In genomic region chr3:138033986-138034385, GRCm38 (mm10) we compare ENCODE assay signal across 23 mouse cellular contexts. TPM values are rescaled to one million over a fixed set of nuclear protein-coding genes. Genes with fewer than 3 reads are reported as not detected.
DNase-seq lines count a peak whose midpoint lies in the region; ATAC-seq lines count a peak whose summit lies in the region.
"Had no signal": no experiment of that assay in that cellular context is flagged by ENCODE, and none has a peak within 500 bp of the region (broad histone marks: within the 10 kb centered on the region; RNA-seq: fewer than 3 reads in every experiment).

No protein-coding gene starts in this region.

- no peaks in the 10 kb centered on the region for H3K9me3 ChIP-seq in midbrain, embryonic 11.5 days (ENCODE audit: control insufficient read depth, low read length)
- no peaks in the 10 kb centered on the region for H3K9me3 ChIP-seq in midbrain, embryonic 16.5 days (replicated peaks; ENCODE audit: control insufficient read depth, low read length, poor library complexity, severe bottlenecking)
- H3K9me3 ChIP-seq: forebrain, embryonic 15.5 days; heart, embryonic 10.5 days; hindbrain, embryonic 13.5 days had no signal

- no peak overlapping the region for H3K4me2 ChIP-seq in midbrain, embryonic 11.5 days
- no peak overlapping the region for H3K4me2 ChIP-seq in midbrain, embryonic 16.5 days (ENCODE audit: low read length)
- H3K4me2 ChIP-seq: forebrain, embryonic 15.5 days; hindbrain, embryonic 13.5 days had no signal

- ATAC-seq in midbrain, embryonic 11.5 days (ENCODE audit: low FRiP score), result no peak
- ATAC-seq in midbrain, embryonic 16.5 days, result no peak
- ATAC-seq: activated CD4-positive, CD25-positive, alpha-beta regulatory T cell, adult 4 months; forebrain, embryonic 15.5 days; hindbrain, postnatal 0 days; Patski had no signal

- H3K4me3 ChIP-seq in midbrain, embryonic 11.5 days (ENCODE audit: low read depth, low read length), result no peak overlapping the region
- no peak overlapping the region for H3K4me3 ChIP-seq in midbrain, embryonic 16.5 days (ENCODE audit: low read depth, low read length)
- H3K4me3 ChIP-seq: forebrain, embryonic 15.5 days; heart, embryonic 10.5 days; hindbrain, embryonic 13.5 days had no signal

- H3K36me3 ChIP-seq in midbrain, embryonic 11.5 days (ENCODE audit: control insufficient read depth, insufficient read depth, low read length), result no peaks in the 10 kb centered on the region
- H3K36me3 ChIP-seq in midbrain, embryonic 16.5 days (ENCODE audit: control insufficient read depth, insufficient read depth, low read length), result no peaks in the 10 kb centered on the region
- H3K36me3 ChIP-seq: forebrain, embryonic 15.5 days; heart, embryonic 10.5 days; hindbrain, embryonic 13.5 days had no signal

- WGBS in midbrain, embryonic 11.5 days, result 83% methylated on average over 6 of the region's 6 CpGs
- WGBS in midbrain, embryonic 16.5 days, result 87% methylated on average over 6 of the region's 6 CpGs

- no peaks in the 10 kb centered on the region for H3K4me1 ChIP-seq in midbrain, embryonic 11.5 days (ENCODE audit: control insufficient read depth, insufficient read depth, low read length)
- H3K4me1 ChIP-seq in midbrain, embryonic 16.5 days (ENCODE audit: control insufficient read depth, insufficient read depth, low read length), result no peaks in the 10 kb centered on the region
- H3K4me1 ChIP-seq: forebrain, embryonic 15.5 days; heart, embryonic 10.5 days; hindbrain, embryonic 13.5 days had no signal

- no peaks in the 10 kb centered on the region for H3K27me3 ChIP-seq in midbrain, embryonic 11.5 days (ENCODE audit: control insufficient read depth, insufficient read depth, low read length)
- no peaks in the 10 kb centered on the region for H3K27me3 ChIP-seq in midbrain, embryonic 16.5 days (ENCODE audit: control insufficient read depth, insufficient read depth, low read depth, low read length)
- H3K27me3 ChIP-seq: forebrain, embryonic 15.5 days; hindbrain, embryonic 13.5 days; Patski had no signal

- intact Hi-C loops in heart, postnatal 25 days (cut with DNase I), result no loop called here
- intact Hi-C loops in left cerebral cortex, postnatal 4 days (cut with DNase I), result no loop called here

- DNase-seq in adrenal gland, adult 2 months, result peak; percentile 62
- DNase-seq in adrenal gland, adult 18-20 months (ENCODE audit: low spot score in 2 of 2), result no peak
- peak; percentile 45 for DNase-seq in midbrain, embryonic 11.5 days (ENCODE audit: low spot score, missing footprints)
- DNase-seq in retina, embryonic 14.5 days (ENCODE audit: low spot score), result peak; percentile 79
- no peak for DNase-seq in heart, postnatal 25 days (ENCODE audit: low spot score)
- no peak for DNase-seq in left cerebral cortex, postnatal 4 days
- DNase-seq: cerebellum, adult 18-20 months; cerebellum, postnatal 10 days; gastrocnemius, postnatal 10 days; heart, adult 18-20 months; heart, postnatal 10 days; kidney, adult 11 months had no signal

- no peak overlapping the region for H3K9ac ChIP-seq in midbrain, embryonic 11.5 days (ENCODE audit: low read length)
- no peak overlapping the region for H3K9ac ChIP-seq in midbrain, embryonic 16.5 days (ENCODE audit: low read depth, low read length)
- H3K9ac ChIP-seq: forebrain, embryonic 15.5 days; hindbrain, embryonic 13.5 days had no signal

- no peak overlapping the region for H3K27ac ChIP-seq in midbrain, embryonic 11.5 days (ENCODE audit: low read depth, low read length)
- no peak overlapping the region for H3K27ac ChIP-seq in midbrain, embryonic 16.5 days (ENCODE audit: low read length)
- H3K27ac ChIP-seq: forebrain, embryonic 15.5 days; heart, embryonic 10.5 days; hindbrain, embryonic 13.5 days; hindbrain, postnatal 0 days had no signal

RNA-seq across cellular contexts. Expression of gene 1110002E22Rik, which starts 30.9 kb away (rescaled TPM):
- under 1 TPM in 1 of 2 experiments, not detected in 1; 0.06 TPM for total RNA-seq in adrenal gland, adult 2 months (2021)
- polyA plus RNA-seq in adrenal gland, adult 2 months (2012; rRNA removed), result 0.01 TPM in 1 of 2 replicates, not detected in the other
- total RNA-seq in adrenal gland, adult 18-20 months (2021), result under 1 TPM; 0.07 to 0.10 TPM
- polyA plus RNA-seq in midbrain, embryonic 11.5 days (2014; fragmentation: Nextera tagmentation; extraction: Ambion mirVana), result 0.01 and 0.08 TPM in 2 replicates
- 0.06 and 0.08 TPM in 2 replicates for polyA plus RNA-seq in midbrain, embryonic 16.5 days (2015; fragmentation: Nextera tagmentation; extraction: Ambion mirVana)
- 10 to 100 TPM; 62.6 to 64.4 TPM for total RNA-seq in heart, postnatal 25 days (2021)
- total RNA-seq in left cerebral cortex, postnatal 4 days (2021), result 1 to 10 TPM; 2.8 to 3.4 TPM
- polyA plus RNA-seq: activated CD4-positive, CD25-positive, alpha-beta regulatory T cell, adult 4 months; forebrain, embryonic 11.5 days had no signal

RNA-seq across cellular contexts. Expression of gene Gm5105, which starts 33.2 kb away (rescaled TPM):
- total RNA-seq in adrenal gland, adult 2 months (2021), result not detected
- not detected in 2 replicates for polyA plus RNA-seq in adrenal gland, adult 2 months (2012; rRNA removed)
- not detected for total RNA-seq in adrenal gland, adult 18-20 months (2021)
- not detected in 2 replicates for polyA plus RNA-seq in midbrain, embryonic 11.5 days (2014; fragmentation: Nextera tagmentation; extraction: Ambion mirVana)
- polyA plus RNA-seq in midbrain, embryonic 16.5 days (2015; fragmentation: Nextera tagmentation; extraction: Ambion mirVana), result 0.20 and 0.26 TPM in 2 replicates
- total RNA-seq in heart, postnatal 25 days (2021), result 1 to 10 TPM; 1.3 to 1.8 TPM
- not detected for total RNA-seq in left cerebral cortex, postnatal 4 days (2021)
- total RNA-seq: ES-E14; hematopoietic stem cell, adult 5-6 weeks; hindbrain, postnatal 0 days had no signal
- polyA plus RNA-seq: activated CD4-positive, CD25-positive, alpha-beta regulatory T cell, adult 4 months; embryonic facial prominence, embryonic 11.5 days; forebrain, embryonic 11.5 days; heart, embryonic 10.5 days had no signal

RNA-seq across cellular contexts. Expression of gene Dapp1, which starts 52.6 kb away (rescaled TPM):
- total RNA-seq in adrenal gland, adult 2 months (2021), result 1 to 10 TPM; 3.8 to 4.7 TPM
- 1.8 and 2.6 TPM in 2 replicates for polyA plus RNA-seq in adrenal gland, adult 2 months (2012; rRNA removed)
- total RNA-seq in adrenal gland, adult 18-20 months (2021), result 1 to 10 TPM; 2.9 to 4.5 TPM
- polyA plus RNA-seq in midbrain, embryonic 11.5 days (2014; fragmentation: Nextera tagmentation; extraction: Ambion mirVana), result 3.2 and 3.4 TPM in 2 replicates
- 1.5 and 2.7 TPM in 2 replicates for polyA plus RNA-seq in midbrain, embryonic 16.5 days (2015; fragmentation: Nextera tagmentation; extraction: Ambion mirVana)
- total RNA-seq in heart, postnatal 25 days (2021), result 1 to 10 TPM; 4.1 to 5.3 TPM
- 1 to 10 TPM; 4.7 to 4.8 TPM for total RNA-seq in left cerebral cortex, postnatal 4 days (2021)

Comparison
In these comparisons a context has a peak if more than half of its experiments do, and no peak if none do; other contexts are left out.
1. DNase-seq: peak in adrenal gland, adult 2 months (single experiment), midbrain, embryonic 11.5 days (single experiment) and retina, embryonic 14.5 days (single experiment); none in adrenal gland, adult 18-20 months (0 of 2), heart, postnatal 25 days (single experiment) and left cerebral cortex, postnatal 4 days (single experiment).
2. RNA of gene 1110002E22Rik, which starts 30.9 kb away (total RNA-seq): 62.6 to 64.4 TPM in heart, postnatal 25 days; 2.8 to 3.4 TPM in left cerebral cortex, postnatal 4 days, 0.07 to 0.10 TPM in adrenal gland, adult 18-20 months and 0.06 TPM in adrenal gland, adult 2 months; every median in the first group is over 10 times any median in the second.